Mouse (Mus musculus): Measurements from ENCODE around the gene Btbd7. TPM values are rescaled to one million over a fixed set of nuclear protein-coding genes. Genes with fewer than 3 reads are reported as not detected.

Gene Btbd7
- total RNA-seq, 2 experiments from 2014 or later, result 14.8 to 15.5 TPM

GRCm38 (mm10) chr12:102782841-102783240 lies 95.4 kb downstream of the Btbd7 start:
- DNase-seq, result no peak

GRCm38 (mm10) chr12:102779452-102779851 lies 98.8 kb downstream of the Btbd7 start:
- no peak for DNase-seq

GRCm38 (mm10) chr12:102778151-102778550 lies 100.1 kb downstream of the Btbd7 start:
- no peak for DNase-seq

GRCm38 (mm10) chr12:102776035-102776434 lies 102.2 kb downstream of the Btbd7 start:
- no peak for DNase-seq

GRCm38 (mm10) chr12:102772676-102773075 lies 105.6 kb downstream of the Btbd7 start:
- no peak for DNase-seq

GRCm38 (mm10) chr12:102771601-102772000 lies 106.7 kb downstream of the Btbd7 start:
- DNase-seq, result no peak

- DNase-seq, result no peak
These were observed 109.3 kb downstream of the Btbd7 start for GRCm38 (mm10) chr12:102769000-102769399.

GRCm38 (mm10) chr12:102763696-102764095 lies 114.6 kb downstream of the Btbd7 start:
- DNase-seq, result no peak

GRCm38 (mm10) chr12:102761668-102762067 lies 116.6 kb downstream of the Btbd7 start:
- DNase-seq, result no peak

GRCm38 (mm10) chr12:102758936-102759335 lies 119.3 kb downstream of the Btbd7 start:
- no peak for DNase-seq

- no peak for DNase-seq
These were observed 119.9 kb downstream of the Btbd7 start, which contains the start of gene Gm20604 for GRCm38 (mm10) chr12:102758403-102758756. Gene Gm20604, minus strand, starts transcription at chr12:102758672.

GRCm38 (mm10) chr12:102757689-102758402 lies 120.4 kb downstream of the Btbd7 start, which contains the start of the genes Gm28051, Gon7 and Ubr7:
Gene Gm28051, minus strand, starts transcription at chr12:102757765.
Gene Gon7, minus strand, starts transcription at chr12:102757803.
Gene Ubr7, plus strand, starts transcription at chr12:102757967.
- DNase-seq, result peak; percentile 96

- no peak for DNase-seq
These were observed 121.1 kb downstream of the Btbd7 start for GRCm38 (mm10) chr12:102757055-102757688.

- DNase-seq, result no peak
These were observed 122.0 kb downstream of the Btbd7 start for GRCm38 (mm10) chr12:102756304-102756703.

- no peak for DNase-seq
These were observed 130.0 kb downstream of the Btbd7 start for GRCm38 (mm10) chr12:102748256-102748655.

- no peak for DNase-seq
These were observed 133.4 kb downstream of the Btbd7 start for GRCm38 (mm10) chr12:102744839-102745238.

- peak; percentile 84 for DNase-seq
These were observed 134.4 kb downstream of the Btbd7 start, which contains the start of the genes Moap1 and Tmem251 for GRCm38 (mm10) chr12:102743589-102744574. Gene Moap1, minus strand, starts transcription at chr12:102743661. Gene Tmem251, plus strand, starts transcription at chr12:102743762.

GRCm38 (mm10) chr12:102743036-102743588 lies 135.2 kb downstream of the Btbd7 start:
- no peak for DNase-seq

- DNase-seq, result no peak
These were observed 136.2 kb downstream of the Btbd7 start for GRCm38 (mm10) chr12:102742056-102742455.

GRCm38 (mm10) chr12:102740285-102740684 lies 138.0 kb downstream of the Btbd7 start:
- DNase-seq, result no peak

GRCm38 (mm10) chr12:102739096-102739495 lies 139.2 kb downstream of the Btbd7 start:
- DNase-seq, result no peak

GRCm38 (mm10) chr12:102733381-102733780 lies 144.9 kb downstream of the Btbd7 start:
- DNase-seq, result peak; percentile 31
